ENCODE assay signal across 8 mouse cellular contexts in the genomic region with DNA sequence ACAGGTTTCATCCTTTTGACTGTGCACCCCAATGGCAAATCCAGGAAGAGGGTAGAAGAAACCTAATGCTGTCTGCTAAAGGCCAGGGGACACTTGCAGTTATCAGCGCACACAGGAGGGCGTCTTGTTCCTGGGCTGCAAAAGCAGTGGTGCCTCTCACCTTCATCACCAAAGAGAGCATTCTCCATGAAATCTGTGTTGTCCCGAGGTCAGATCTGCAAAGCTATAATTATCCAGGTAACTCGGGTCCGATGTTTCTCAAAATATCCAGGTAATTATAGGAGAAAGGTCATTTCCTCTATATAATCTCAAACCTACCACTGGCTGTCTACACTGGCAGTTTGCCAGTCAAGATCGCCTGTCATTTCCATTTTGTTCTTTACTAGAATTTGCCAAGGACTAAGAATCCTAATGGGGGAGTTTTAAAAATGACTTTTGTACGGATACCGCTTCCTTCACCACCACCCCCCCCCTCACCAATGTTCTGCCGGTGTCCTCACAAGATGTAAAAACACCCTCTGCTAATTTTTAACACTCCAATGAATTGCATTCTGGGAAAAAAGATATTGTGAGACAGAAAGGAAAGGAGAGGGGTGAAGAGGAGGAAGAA.
DNase-seq lines count a peak whose midpoint lies in the region; ATAC-seq and TF ChIP-seq lines count a peak whose summit lies in the region.

No protein-coding gene starts in this region.

- DNase-seq in kidney, postnatal 36 days: no peak
- DNase-seq in cerebellum, postnatal 10 days: peak; percentile 56 to 67
- DNase-seq in midbrain, postnatal 0 days (ENCODE audit: low spot score): peak; percentile 32
- no peak for DNase-seq in embryo, embryonic 10 days (ENCODE audit: low spot score)
- DNase-seq in right cerebral cortex, postnatal 36 days (ENCODE audit: low spot score in 2 of 2): no peak

- no peak overlapping the region for H3K27ac ChIP-seq in kidney, embryonic 15.5 days
- peak overlapping the region; percentile 91 for H3K27ac ChIP-seq in hindbrain, embryonic 16.5 days (ENCODE audit: low read depth, low read length)
- peak overlapping the region; percentile 92 for H3K27ac ChIP-seq in midbrain, postnatal 0 days (ENCODE audit: low read depth, low read length)

- 47% methylated on average over 9 of the region's 9 CpGs for WGBS in kidney, embryonic 15.5 days
- 37% methylated on average over 9 of the region's 9 CpGs for WGBS in hindbrain, embryonic 16.5 days
- 27% methylated on average over 9 of the region's 9 CpGs for WGBS in midbrain, postnatal 0 days

- H3K36me3 ChIP-seq in kidney, embryonic 15.5 days: no peaks in the 10 kb centered on the region
- no peaks in the 10 kb centered on the region for H3K36me3 ChIP-seq in hindbrain, embryonic 16.5 days (ENCODE audit: control insufficient read depth, insufficient read depth, low read length)
- no peaks in the 10 kb centered on the region for H3K36me3 ChIP-seq in midbrain, postnatal 0 days (ENCODE audit: insufficient read depth, low read length)

- no peak for TF ChIP-seq CTCF in midbrain, postnatal 0 days (IDR thresholded peaks at IDR 0.05)

- ATAC-seq in kidney, embryonic 15.5 days (replicated peaks; ENCODE audit: low FRiP score): no peak
- 0 out of 2 replicates have a peak, but pooled peaks have one; percentile 2 for ATAC-seq in hindbrain, embryonic 16.5 days
- no peak for ATAC-seq in midbrain, postnatal 0 days (ENCODE audit: low FRiP score)
- no peak for ATAC-seq in megakaryocyte progenitor cell, adult 5-6 weeks (replicated peaks; ENCODE audit: poor library complexity)

- no peaks in the 10 kb centered on the region for H3K27me3 ChIP-seq in kidney, embryonic 15.5 days
- no peaks in the 10 kb centered on the region for H3K27me3 ChIP-seq in hindbrain, embryonic 16.5 days (replicated peaks; ENCODE audit: control insufficient read depth, insufficient read depth, low read length)
- no peaks in the 10 kb centered on the region for H3K27me3 ChIP-seq in midbrain, postnatal 0 days (ENCODE audit: insufficient read depth, low read length)

- H3K4me1 ChIP-seq in kidney, embryonic 15.5 days: peaks cover 26% of the 10 kb centered on the region
- H3K4me1 ChIP-seq in hindbrain, embryonic 16.5 days (ENCODE audit: control insufficient read depth, insufficient read depth, low read depth, low read length): peaks cover 11% of the 10 kb centered on the region
- peaks cover 11% of the 10 kb centered on the region for H3K4me1 ChIP-seq in midbrain, postnatal 0 days (ENCODE audit: insufficient read depth, low read length)

- no peak overlapping the region for H3K9ac ChIP-seq in kidney, embryonic 15.5 days
- peak overlapping the region; percentile 62 for H3K9ac ChIP-seq in hindbrain, embryonic 16.5 days (ENCODE audit: low read depth, low read length)
- H3K9ac ChIP-seq in midbrain, postnatal 0 days (replicated peaks; ENCODE audit: low read length, poor library complexity, severe bottlenecking): peak overlapping the region; percentile 59; the same call in 1 of the 2 replicates

- peak overlapping the region; percentile 87 for H3K4me2 ChIP-seq in kidney, embryonic 15.5 days
- H3K4me2 ChIP-seq in hindbrain, embryonic 16.5 days (ENCODE audit: low read length): peak overlapping the region; percentile 77
- peak overlapping the region; percentile 49 for H3K4me2 ChIP-seq in midbrain, postnatal 0 days (ENCODE audit: low read depth, low read length, poor library complexity, severe bottlenecking)

- no peaks in the 10 kb centered on the region for H3K9me3 ChIP-seq in kidney, embryonic 15.5 days (replicated peaks)
- no peaks in the 10 kb centered on the region for H3K9me3 ChIP-seq in hindbrain, embryonic 16.5 days (ENCODE audit: control insufficient read depth, low read length)
- no peaks in the 10 kb centered on the region for H3K9me3 ChIP-seq in midbrain, postnatal 0 days (ENCODE audit: low read length)

- peak overlapping the region; percentile 51 for H3K4me3 ChIP-seq in kidney, embryonic 15.5 days (replicated peaks)
- H3K4me3 ChIP-seq in hindbrain, embryonic 16.5 days (ENCODE audit: low read length): peak overlapping the region; percentile 39
- H3K4me3 ChIP-seq in midbrain, postnatal 0 days (ENCODE audit: low read depth, low read length): no peak overlapping the region

Comparison
In these comparisons a context has a peak if more than half of its experiments do, and no peak if none do; other contexts are left out.
1. DNase-seq: peak in cerebellum, postnatal 10 days (2 of 2) and midbrain, postnatal 0 days (single experiment); none in kidney, postnatal 36 days (0 of 2), embryo, embryonic 10 days (single experiment) and right cerebral cortex, postnatal 36 days (0 of 2).
2. Peak in every context shown above with its lines, with median percentiles within 50 percentile points of each other: H3K4me2 ChIP-seq.